Mouse (Mus musculus) MEL (cell line): ENCODE measurements around the gene Megf9.

Source experiments
- CTCF ChIP-seq, 3 experiments: IDR thresholded peaks in 2 of 3; conservative IDR thresholded peaks in 1 of 3; 2 replicates each; pipeline ENCODE4 v1.5.1; 2011 to 2012; ENCODE audit warnings: low read length in 3 of 3, low read depth in 2 of 3, mild to moderate bottlenecking in 2 of 3, improper control_type of control experiment in 1 of 3, inconsistent platforms in 1 of 3, mixed read lengths in 1 of 3, moderate library complexity in 1 of 3; ENCODE audit not compliant: control insufficient read depth in 1 of 3, insufficient read depth in 1 of 3, poor library complexity in 1 of 3, severe bottlenecking in 1 of 3
- TCF12 ChIP-seq: IDR thresholded peaks from 2 replicates; pipeline ENCODE4 v1.6.1; 2014; ENCODE audit warnings: low read depth, mild to moderate bottlenecking, inconsistent platforms, low read length, improper control_type of control experiment, moderate library complexity

- TF ChIP-seq TCF12 (no peak), CTCF (IDR thresholded peaks at IDR 0.05 in 2 of 3, conservative IDR thresholded peaks at IDR 0.05 in 1 of 3; ENCODE audit: control insufficient read depth in 1 of 3, insufficient read depth in 1 of 3, low read depth in 2 of 3, low read length in 3 of 3, poor library complexity in 1 of 3, severe bottlenecking in 1 of 3) (no peak)
Measured at GRCm38 (mm10) chr4:70377359-70377758, 157.4 kb downstream of the Megf9 start.
